Mouse (Mus musculus) liver, adult 2 months (tissue): ENCODE data around the gene Nkx2-3. TPM values are rescaled to one million over a fixed set of nuclear protein-coding genes. Genes with fewer than 3 reads are reported as not detected.

Source experiments
- DNase-seq: peaks from one replicate; pipeline ENCODE4 v3.0.0-alpha.2; 2011; ENCODE audit warnings: low read depth, low spot score; ENCODE audit errors: extremely low read depth
- H3K27ac ChIP-seq: fragments of 200-500 bp; replicated peaks from 2 replicates; pipeline ENCODE4 v1.5.1; 2012; ENCODE audit warnings: low read depth, mild to moderate bottlenecking, control low read depth, inconsistent platforms, low read length; ENCODE audit not compliant: insufficient read depth
- H3K27me3 ChIP-seq: fragments of 200-500 bp; 2 replicates; pipeline ENCODE4 v1.6.1; 2012; ENCODE audit warnings: mild to moderate bottlenecking, moderate library complexity, low read length, inconsistent platforms; ENCODE audit not compliant: control insufficient read depth, insufficient read depth
- H3K36me3 ChIP-seq: fragments of 200-500 bp; 2 replicates; pipeline ENCODE4 v1.6.1; 2012; ENCODE audit warnings: low read length, inconsistent platforms; ENCODE audit not compliant: control insufficient read depth, insufficient read depth
- H3K4me1 ChIP-seq: fragments of 200-500 bp; 2 replicates; pipeline ENCODE4 v1.6.1; 2011; ENCODE audit warnings: low read length; ENCODE audit not compliant: control insufficient read depth, insufficient read depth
- H3K4me3 ChIP-seq: fragments of 200-500 bp; 2 replicates; pipeline ENCODE4 v1.5.1; 2011; ENCODE audit warnings: low read depth, mild to moderate bottlenecking, control low read depth, low read length, moderate library complexity; ENCODE audit not compliant: insufficient read depth
- H3K79me2 ChIP-seq: fragments of 200-500 bp; 2 replicates; pipeline ENCODE4 v1.6.1; 2012; ENCODE audit warnings: inconsistent platforms, mild to moderate bottlenecking, low read length, moderate library complexity; ENCODE audit not compliant: control insufficient read depth, insufficient read depth
- H3K9ac ChIP-seq: fragments of 200-500 bp; 2 replicates; pipeline ENCODE4 v1.6.1; 2012; ENCODE audit warnings: low read depth, mild to moderate bottlenecking, control low read depth, inconsistent platforms, low read length
- CTCF ChIP-seq: fragments of 200-500 bp; IDR thresholded peaks from 2 replicates; pipeline ENCODE4 v1.5.1; 2011; ENCODE audit warnings: low read depth, low read length, control low read depth
- POLR2A ChIP-seq: fragments of 200-500 bp; IDR thresholded peaks from 2 replicates; pipeline ENCODE4 v1.6.1; 2011; ENCODE audit warnings: low read length, control low read depth; ENCODE audit not compliant: insufficient read depth; ENCODE audit errors: extremely low read depth
- WGBS: fragments of 180-500 bp; shearing (Covaris S2); methylation state at CpG from one replicate; pipeline ENCODE4 v1.1.7; 2018; 5-methylcytosine and 5-hydroxymethylcytosine counted together
- polyA plus RNA-seq: library from polyadenylated mRNA; depleted of rRNA; stranded (reverse); fragments of >200 nt; gene quantifications from 2 replicates; pipeline ENCODE4 v1.2.3, GENCODE M21; 2012
- total RNA-seq: library from RNA; depleted of rRNA; stranded (reverse); fragments of >200 nt; gene quantifications from 2 replicates; pipeline ENCODE4 v1.2.3, GENCODE M21; 2014

The Nkx2-3 gene
- total and polyA plus RNA-seq, 2 experiments: 0.05 TPM; not detected in 1

GRCm38 (mm10) chr19:43611561-43611960 is 564 bp upstream of the Nkx2-3 start:
- peaks cover 51% of the 10 kb centered on the region for H3K27me3 ChIP-seq
- no peaks in the 10 kb centered on the region for H3K36me3 ChIP-seq
- H3K27ac ChIP-seq: no peak overlapping the region
- H3K4me3 ChIP-seq: no peak overlapping the region
- no peak overlapping the region for H3K9ac ChIP-seq
- H3K4me1 ChIP-seq: no peaks in the 10 kb centered on the region
- 22% methylated on average over 12 of the region's 12 CpGs for WGBS
- TF ChIP-seq POLR2A (no peak), CTCF (no peak)
- no peak for DNase-seq
- no peaks in the 10 kb centered on the region for H3K79me2 ChIP-seq

- Histone ChIP-seq H3K4me3 (no peak overlapping the region), H3K9ac (no peak overlapping the region), H3K4me1 (no peaks in the 10 kb centered on the region), H3K79me2 (no peaks in the 10 kb centered on the region), H3K27ac (no peak overlapping the region), H3K36me3 (no peaks in the 10 kb centered on the region), H3K27me3 (peaks cover 51% of the 10 kb centered on the region)
- WGBS: 5% methylated on average over 23 of the region's 23 CpGs
- no peak for DNase-seq
- TF ChIP-seq POLR2A: no peak
- TF ChIP-seq CTCF: no peak
These were observed 411 bp downstream of the Nkx2-3 start for GRCm38 (mm10) chr19:43612501-43612971.

- Histone ChIP-seq H3K36me3 (no peaks in the 10 kb centered on the region), H3K79me2 (no peaks in the 10 kb centered on the region), H3K27me3 (peaks cover 55% of the 10 kb centered on the region), H3K4me3 (no peak overlapping the region), H3K27ac (no peak overlapping the region), H3K4me1 (no peaks in the 10 kb centered on the region), H3K9ac (no peak overlapping the region)
- no peak for DNase-seq
- WGBS: 9% methylated on average over 26 of the region's 26 CpGs
- TF ChIP-seq CTCF: no peak
- no peak for TF ChIP-seq POLR2A
These were observed 1.4 kb downstream of the Nkx2-3 start for GRCm38 (mm10) chr19:43613293-43614130.

- Histone ChIP-seq H3K27ac (no peak overlapping the region), H3K4me3 (no peak overlapping the region), H3K79me2 (no peaks in the 10 kb centered on the region), H3K9ac (no peak overlapping the region), H3K4me1 (no peaks in the 10 kb centered on the region), H3K36me3 (no peaks in the 10 kb centered on the region), H3K27me3 (peaks cover 55% of the 10 kb centered on the region)
- 3% methylated on average over 92 of the region's 92 CpGs for WGBS
- no peak for TF ChIP-seq CTCF
- TF ChIP-seq POLR2A: no peak
- no peak for DNase-seq
These were observed 2.4 kb downstream of the Nkx2-3 start for GRCm38 (mm10) chr19:43614341-43615073.

- no peaks in the 10 kb centered on the region for H3K36me3 ChIP-seq
- TF ChIP-seq POLR2A (no peak), CTCF (no peak)
- H3K4me1 ChIP-seq: no peaks in the 10 kb centered on the region
- H3K79me2 ChIP-seq: no peaks in the 10 kb centered on the region
- H3K4me3 ChIP-seq: no peak overlapping the region
- no peak overlapping the region for H3K27ac ChIP-seq
- H3K9ac ChIP-seq: no peak overlapping the region
- H3K27me3 ChIP-seq: peaks cover 53% of the 10 kb centered on the region
- no peak for DNase-seq
- 2% methylated on average over 20 of the region's 20 CpGs for WGBS
These were observed 2.9 kb downstream of the Nkx2-3 start for GRCm38 (mm10) chr19:43615074-43615445.
